Mouse (Mus musculus) right cerebral cortex, adult 2 months (tissue): ENCODE measurements around the gene Ing2.

Experiments
- DNase-seq, 2 experiments: peaks; one replicate each; pipeline ENCODE4 v3.0.0; 2021 to 2022; ENCODE audit warnings: low spot score in 2 of 2

Gene Ing2

GRCm38 (mm10) chr8:47675786-47676185 lies 430 bp upstream of the Ing2 start:
- DNase-seq: peak in 1 of 2 experiments; percentile 50

DNA sequence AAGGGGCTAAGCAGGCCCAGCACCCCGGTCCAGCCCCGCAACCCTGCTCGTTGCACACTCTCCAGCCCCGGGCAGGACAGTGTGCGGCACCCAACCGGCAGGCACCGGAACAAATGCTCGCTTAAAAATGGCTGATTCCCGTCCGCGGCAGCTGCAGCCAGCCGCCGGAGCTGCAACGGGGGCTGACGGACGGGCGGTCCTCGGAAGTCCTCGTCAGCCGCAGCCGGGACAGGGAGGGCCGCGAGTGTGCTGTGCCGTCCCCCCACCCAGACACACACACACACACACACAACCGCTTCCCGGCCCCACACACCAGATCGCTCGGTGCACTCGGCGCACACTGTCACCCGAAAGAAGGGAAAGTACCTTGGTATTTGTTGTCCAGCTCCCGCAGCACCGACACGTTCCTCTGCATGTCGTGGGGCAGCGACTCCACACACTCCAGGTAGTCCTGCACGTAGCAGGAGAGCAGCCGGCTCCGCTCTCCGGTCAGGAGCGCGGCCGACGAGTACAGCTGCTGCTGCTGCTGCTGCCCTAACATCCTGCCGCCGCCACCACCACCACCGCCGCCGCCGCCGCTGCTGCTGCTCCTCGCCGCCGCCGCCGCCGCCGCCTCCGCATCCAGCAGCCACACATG lies 1.1 kb downstream of the Ing2 start:
- no peak for DNase-seq

- DNase-seq: peak; percentile 85 to 86
These were observed 1.8 kb downstream of the Ing2 start for GRCm38 (mm10) chr8:47673317-47674139.

GRCm38 (mm10) chr8:47664231-47664785 lies 11.0 kb downstream of the Ing2 start:
- DNase-seq: no peak

- no peak for DNase-seq
These were observed 12.2 kb downstream of the Ing2 start for GRCm38 (mm10) chr8:47663201-47663600.

DNA sequence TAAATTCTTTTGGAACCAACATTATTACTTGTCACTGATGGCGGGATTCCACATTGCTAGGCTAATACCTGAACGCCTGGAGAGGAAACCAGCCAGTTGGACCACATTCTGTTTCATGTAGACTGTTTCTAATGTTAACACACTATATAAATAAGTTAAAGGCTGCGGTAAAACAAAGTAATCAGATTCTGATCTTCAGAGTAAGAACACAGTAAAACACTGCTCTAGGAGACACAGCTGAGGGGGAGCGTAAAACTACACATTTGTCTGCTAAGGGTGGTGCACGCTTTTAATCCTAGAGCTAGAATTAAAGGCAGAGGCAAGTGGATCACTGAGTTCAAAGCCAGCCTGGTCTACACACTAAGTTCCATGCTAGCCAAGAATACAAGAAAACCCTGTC lies 12.6 kb downstream of the Ing2 start:
- DNase-seq: no peak

DNA sequence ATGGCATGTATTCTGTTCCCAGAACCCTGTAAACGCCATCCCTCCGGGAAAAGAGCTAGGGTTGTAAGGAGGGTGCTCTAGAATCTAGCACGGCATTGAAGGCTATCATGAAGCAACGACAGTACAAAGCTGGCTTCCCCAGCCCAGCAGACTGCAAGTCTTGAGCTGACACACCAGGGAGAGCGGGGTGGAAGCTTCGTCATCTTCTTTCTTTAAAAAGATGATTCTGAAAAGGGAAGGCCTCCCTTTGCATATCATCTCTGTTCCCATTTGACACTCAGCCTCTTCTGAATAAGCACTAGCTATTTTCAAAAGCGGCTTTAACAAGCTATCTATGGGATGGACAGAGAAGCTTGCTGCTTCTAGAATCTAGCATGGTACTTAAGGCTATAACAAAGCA lies 15.0 kb downstream of the Ing2 start:
- DNase-seq: peak in 1 of 2 experiments; percentile 36

- no peak for DNase-seq
These were observed 15.9 kb downstream of the Ing2 start for GRCm38 (mm10) chr8:47659463-47659862.

DNA sequence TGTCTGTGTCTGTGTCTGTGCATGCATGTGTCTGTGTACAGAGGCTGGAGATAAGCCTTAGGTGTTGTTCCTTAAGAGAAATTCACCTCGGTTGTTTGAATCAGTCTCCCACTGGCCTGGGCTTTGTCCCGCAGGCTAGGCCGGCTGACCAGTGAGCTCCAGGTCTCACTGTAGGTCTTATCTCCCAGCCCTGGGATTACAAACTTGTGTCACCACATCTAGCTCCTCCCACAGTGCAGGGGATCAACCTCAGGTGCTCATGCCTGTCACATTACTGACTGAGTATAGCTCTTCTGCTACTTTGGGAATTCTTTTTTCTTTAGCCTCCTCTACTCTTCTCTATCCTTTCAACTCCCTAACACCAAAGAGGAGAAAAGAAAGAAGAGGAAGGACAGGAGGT lies 20.9 kb downstream of the Ing2 start:
- DNase-seq: no peak

GRCm38 (mm10) chr8:47652737-47653076 lies 22.6 kb downstream of the Ing2 start:
- DNase-seq: no peak

DNA sequence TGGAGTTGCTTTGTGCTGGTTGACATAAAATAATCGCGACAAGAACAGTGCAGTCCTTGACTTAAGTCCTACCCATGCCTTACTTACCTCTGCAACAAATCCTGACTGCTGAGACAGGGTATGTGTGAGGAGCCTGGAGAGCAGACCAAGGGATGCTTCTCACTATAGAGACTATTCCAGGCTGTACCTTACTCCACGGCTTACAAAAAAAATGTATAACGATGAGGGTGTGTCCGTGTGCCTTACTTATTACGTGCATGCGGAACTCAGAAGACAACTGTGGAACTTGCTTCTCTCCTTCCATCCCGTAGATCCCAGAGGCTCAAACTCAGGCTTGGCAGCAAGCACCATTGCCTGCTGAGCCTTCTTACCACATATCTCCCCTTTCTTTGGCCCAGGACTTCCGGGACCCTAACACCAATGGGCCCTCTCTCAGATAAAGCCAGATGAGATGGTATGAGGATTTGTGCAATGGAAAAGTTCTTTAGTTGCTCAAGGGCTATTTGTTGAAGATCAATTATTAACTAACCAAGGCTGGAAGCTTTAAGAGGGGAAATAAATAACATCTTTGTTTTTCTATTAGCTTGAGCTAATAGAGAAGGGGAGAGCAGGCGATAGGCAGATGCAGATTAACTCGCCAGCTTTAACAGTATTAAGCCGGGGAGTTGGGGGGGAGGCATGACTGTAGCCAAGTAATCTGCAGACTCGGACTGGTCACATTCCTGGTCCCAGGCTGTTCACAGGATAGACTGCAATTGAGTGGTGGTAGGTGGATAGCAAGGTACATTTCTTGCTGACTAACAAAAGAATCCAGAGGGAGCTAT lies 23.2 kb downstream of the Ing2 start:
- no peak for DNase-seq

DNA sequence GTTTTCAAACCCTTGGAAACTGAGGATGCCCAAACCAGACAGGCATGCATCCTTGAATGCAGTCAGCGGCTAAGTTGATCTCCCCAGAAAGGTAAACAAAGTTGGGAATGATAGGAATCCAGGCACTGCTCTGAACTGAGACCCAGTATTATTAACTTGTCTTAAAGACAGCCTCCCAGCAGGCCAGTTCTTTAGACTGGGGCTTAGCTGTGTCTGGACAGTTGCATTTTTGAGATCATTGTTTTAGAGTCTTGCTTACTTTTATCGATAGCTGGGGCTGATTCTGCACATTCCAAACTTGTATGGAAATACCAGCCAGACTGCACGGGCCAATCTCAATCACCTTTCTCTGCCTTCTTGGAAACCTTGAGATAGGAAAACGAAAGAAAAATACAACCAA lies 24.5 kb downstream of the Ing2 start:
- no peak for DNase-seq

- no peak for DNase-seq
These were observed 25.8 kb downstream of the Ing2 start for GRCm38 (mm10) chr8:47649551-47649950.

- no peak for DNase-seq
These were observed 32.8 kb downstream of the Ing2 start for GRCm38 (mm10) chr8:47642514-47643064.

GRCm38 (mm10) chr8:47637152-47637551 lies 38.2 kb downstream of the Ing2 start:
- no peak for DNase-seq

GRCm38 (mm10) chr8:47636032-47636431 lies 39.3 kb downstream of the Ing2 start:
- no peak for DNase-seq

- no peak for DNase-seq
These were observed 40.5 kb downstream of the Ing2 start for GRCm38 (mm10) chr8:47634791-47635341.

- DNase-seq: no peak
These were observed 54.2 kb downstream of the Ing2 start for GRCm38 (mm10) chr8:47621144-47621543.
